Mouse (Mus musculus) E14TG2a.4 (cell line): ENCODE results near the gene Vps51.

Experiments
- CTCF ChIP-seq: conservative IDR thresholded peaks from 2 replicates; pipeline ENCODE4 v1.5.1; 2014; ENCODE audit warnings: low read length
- POU5F1 ChIP-seq: IDR thresholded peaks from 2 replicates; pipeline ENCODE4 v1.6.1; 2014; ENCODE audit warnings: low read length, borderline replicate concordance

DNA sequence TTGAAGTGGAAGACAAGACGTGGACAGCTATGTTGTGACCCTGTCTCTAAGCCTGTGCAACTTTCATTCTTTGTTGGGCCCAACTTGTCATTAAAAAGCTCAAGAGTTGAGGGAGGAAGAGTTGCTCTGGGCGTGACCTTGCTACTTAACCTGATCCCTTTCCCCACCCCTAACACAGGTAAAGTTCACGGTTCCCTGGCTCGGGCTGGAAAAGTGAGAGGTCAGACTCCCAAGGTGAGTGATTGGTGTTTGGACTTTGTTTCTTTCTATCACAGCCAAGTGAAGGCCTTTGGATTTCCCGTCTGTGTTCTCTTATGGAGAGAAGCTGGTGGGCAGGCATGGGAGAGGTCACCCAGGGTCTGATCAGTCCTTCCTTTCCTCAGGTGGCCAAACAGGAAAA is 18.1 kb downstream of the Vps51 start:
- TF ChIP-seq CTCF (no peak), POU5F1 (no peak)
